8 mouse cellular contexts compared by ENCODE assay signal in the genomic region with DNA sequence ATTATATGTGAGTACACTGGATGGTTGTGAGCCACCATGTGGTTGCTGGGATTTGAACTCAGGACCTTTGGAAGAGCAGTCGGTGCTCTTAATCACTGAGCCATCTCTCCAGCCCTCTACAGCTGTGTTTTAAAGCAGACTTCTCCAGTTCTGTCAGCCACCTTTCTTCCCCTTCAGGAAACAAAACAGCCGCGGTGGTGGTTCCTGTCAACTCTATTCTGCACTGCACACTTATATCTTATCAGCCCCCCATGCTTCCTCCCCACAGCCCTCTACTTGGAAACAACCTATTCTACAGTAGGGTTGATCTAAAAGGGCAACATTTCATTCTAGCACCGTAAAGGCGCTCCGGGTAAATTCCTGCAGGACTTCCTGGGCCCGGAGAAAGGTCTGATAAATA. TPM values are rescaled to one million over a fixed set of nuclear protein-coding genes. Genes with fewer than 3 reads are reported as not detected.
A peak's percentile ranks its signal among the peaks of the same experiment; 100 is the strongest.
DNase-seq lines count a peak whose midpoint lies in the region; ATAC-seq and TF ChIP-seq lines count a peak whose summit lies in the region.

No protein-coding gene starts in this region.

- H3K4me2 ChIP-seq in CH12.LX (ENCODE audit: insufficient read depth, low read depth, poor library complexity, severe bottlenecking) = no peak overlapping the region
- H3K4me2 ChIP-seq in liver, embryonic 16.5 days (ENCODE audit: low read depth, low read length) = peak overlapping the region; percentile 77

- peaks cover 0 to 6% of the 10 kb centered on the region in 2 experiments; a peak in 1 of 4 replicates for H3K4me1 ChIP-seq in CH12.LX (ENCODE audit: control insufficient read depth in 1 of 2, insufficient read depth in 2 of 2)
- H3K4me1 ChIP-seq in hindbrain, embryonic 10.5 days (replicated peaks) = no peaks in the 10 kb centered on the region; the same call in 1 of the 2 replicates
- H3K4me1 ChIP-seq in liver, embryonic 16.5 days (ENCODE audit: control insufficient read depth, low read depth, low read length) = peaks cover 7% of the 10 kb centered on the region

- H3K27ac ChIP-seq in gastrocnemius, adult 2 months = peak overlapping the region; percentile 84; the same call in 1 of the 2 replicates
- no peak overlapping the region for H3K27ac ChIP-seq in CH12.LX (ENCODE audit: insufficient read depth, low read depth)
- peak overlapping the region; percentile 89 for H3K27ac ChIP-seq in hindbrain, embryonic 10.5 days
- no peak overlapping the region for H3K27ac ChIP-seq in liver, embryonic 16.5 days (ENCODE audit: low read length)

- H3K9me3 ChIP-seq in CH12.LX (replicated peaks; ENCODE audit: low read length) = peaks cover 4% of the 10 kb centered on the region
- no peaks in the 10 kb centered on the region for H3K9me3 ChIP-seq in hindbrain, embryonic 10.5 days
- no peaks in the 10 kb centered on the region for H3K9me3 ChIP-seq in liver, embryonic 16.5 days (replicated peaks; ENCODE audit: control insufficient read depth, low read length)

- intact Hi-C loops in gastrocnemius, adult 2 months (cut with DNase I) = loop anchor here (5.0 kb wide), 1 partner anchor 75 kb away; the partner anchor contains the start of gene Rccd1
- intact Hi-C loops in gastrocnemius, postnatal 14 days (cut with DNase I; ENCODE audit: low total_unique reads) = no loop called here

- peaks cover 9% of the 10 kb centered on the region for H3K27me3 ChIP-seq in CH12.LX (replicated peaks)
- no peaks in the 10 kb centered on the region for H3K27me3 ChIP-seq in hindbrain, embryonic 10.5 days (ENCODE audit: insufficient read depth, poor library complexity, severe bottlenecking)
- H3K27me3 ChIP-seq in liver, embryonic 16.5 days (ENCODE audit: control insufficient read depth, insufficient read depth, low read depth, low read length) = no peaks in the 10 kb centered on the region

- peak overlapping the region; percentile 90 for H3K4me3 ChIP-seq in gastrocnemius, adult 2 months
- no peak overlapping the region for H3K4me3 ChIP-seq in CH12.LX (replicated peaks in 1 of 3; ENCODE audit: low read depth in 2 of 3, low read length in 2 of 3, poor library complexity in 1 of 3)
- H3K4me3 ChIP-seq in hindbrain, embryonic 10.5 days = peak overlapping the region; percentile 61
- peak overlapping the region; percentile 76 for H3K4me3 ChIP-seq in liver, embryonic 16.5 days (ENCODE audit: low read depth, low read length)

- TF ChIP-seq RAD21 in CH12.LX (IDR thresholded peaks at IDR 0.05; ENCODE audit: low read depth, low read length) = no peak

- in situ Hi-C loops in CH12.LX (cut with MboI; ENCODE audit: low pct_ligation_motif_present, low pct_unique_long_range_greater_than_20kb, low sequenced_read_pairs) = no loop called here

- H3K36me3 ChIP-seq in CH12.LX (replicated peaks in 1 of 2; ENCODE audit: control insufficient read depth in 1 of 2, insufficient read depth in 1 of 2, low read length in 1 of 2) = no peaks in the 10 kb centered on the region
- no peaks in the 10 kb centered on the region for H3K36me3 ChIP-seq in hindbrain, embryonic 10.5 days
- no peaks in the 10 kb centered on the region for H3K36me3 ChIP-seq in liver, embryonic 16.5 days (ENCODE audit: control insufficient read depth, insufficient read depth)

- TF ChIP-seq CTCF in gastrocnemius, adult 2 months (IDR thresholded peaks at IDR 0.05) = no peak
- TF ChIP-seq CTCF in CH12.LX (conservative IDR thresholded peaks at IDR 0.05 in 1 of 2, IDR thresholded peaks at IDR 0.05 in 1 of 2; ENCODE audit: low read depth in 2 of 2, low read length in 2 of 2) = no peak

- no peaks in the 10 kb centered on the region for H3K79me2 ChIP-seq in CH12.LX (replicated peaks; ENCODE audit: control insufficient read depth, extremely low read depth, insufficient read depth, poor library complexity, severe bottlenecking)

- WGBS in hindbrain, embryonic 10.5 days = 66% methylated on average over 7 of the region's 7 CpGs
- 16% methylated on average over 7 of the region's 7 CpGs for WGBS in liver, embryonic 16.5 days (ENCODE audit: insufficient replicate concordance)

- no peak for DNase-seq in gastrocnemius, adult 2 months
- no peak for DNase-seq in gastrocnemius, postnatal 14 days
- DNase-seq in CH12.LX (ENCODE audit: extremely low read depth) = no peak
- DNase-seq in hindbrain, embryonic 10.5 days (ENCODE audit: low spot score) = no peak
- DNase-seq in embryo, embryonic 11 days = no peak
- no peak for DNase-seq in cerebellum, adult 18-20 months
- DNase-seq in right cerebral cortex, postnatal 36 days (ENCODE audit: low spot score in 2 of 2) = no peak

- ATAC-seq in liver, embryonic 16.5 days (ENCODE audit: low read depth) = no peak

- H3K9ac ChIP-seq in CH12.LX (ENCODE audit: insufficient read depth, low read depth) = no peak overlapping the region
- H3K9ac ChIP-seq in liver, embryonic 16.5 days (ENCODE audit: low read depth, low read length) = no peak overlapping the region

- dilution Hi-C loops in CH12.LX (cut with MboI; ENCODE audit: extremely low pct_ligation_motif_present, extremely low pct_unique_long_range_greater_than_20kb, low sequenced_read_pairs) = no loop called here

- no peak for TF ChIP-seq EP300 in CH12.LX (IDR thresholded peaks at IDR 0.05; ENCODE audit: low read length)

- TF ChIP-seq POLR2A in CH12.LX (IDR thresholded peaks at IDR 0.05; ENCODE audit: low read depth, low read length) = no peak

TF ChIP-seq in CH12.LX, 34 proteins besides CTCF, POLR2A, EP300 and RAD21:
- no peak for TF ChIP-seq USF1 (IDR thresholded peaks at IDR 0.05; ENCODE audit: low read depth, low read length)
- TF ChIP-seq ZKSCAN1 (IDR thresholded peaks at IDR 0.05; ENCODE audit: borderline replicate concordance, low read depth, low read length) = no peak
- TF ChIP-seq TCF12 (IDR thresholded peaks at IDR 0.05; ENCODE audit: low read depth, low read length) = no peak
- no peak for TF ChIP-seq IRF4 (IDR thresholded peaks at IDR 0.05; ENCODE audit: low read depth, low read length)
- 0 out of 2 replicates have a peak, but pooled peaks have one; percentile 2 for TF ChIP-seq NELFE (IDR thresholded peaks at IDR 0.05; ENCODE audit: low read depth, low read length)

RNA-seq across cellular contexts. Expression of gene Ttll13, which starts 0.7 kb away (rescaled TPM):
- total RNA-seq in gastrocnemius, adult 2 months (2021) = under 1 TPM in 1 of 2 experiments, not detected in 1; 0.15 TPM
- under 1 TPM; 0.20 to 0.33 TPM for total RNA-seq in gastrocnemius, postnatal 14 days (2021)
- total RNA-seq in CH12.LX (2012; rRNA removed) (0.59 TPM in 2 replicates), CH12.LX (2014; rRNA removed) (not detected in 2 replicates)
- 0.55 TPM in 1 of 2 replicates, not detected in the other for polyA plus RNA-seq in CH12.LX (2012; ENCODE audit: insufficient read length, low read depth)
- polyA plus RNA-seq in hindbrain, embryonic 10.5 days (2016; fragmentation: Nextera tagmentation; extraction: Ambion mirVana) = 0.70 and 0.98 TPM in 2 replicates
- polyA plus RNA-seq in liver, embryonic 16.5 days (2015; fragmentation: Nextera tagmentation; extraction: Ambion mirVana) = 0.16 and 0.42 TPM in 2 replicates

RNA-seq across cellular contexts. Expression of gene Ngrn, which starts 14.2 kb away (rescaled TPM):
- total RNA-seq in gastrocnemius, adult 2 months (2021) = 10 to 100 TPM; 19.8 to 25.0 TPM
- 10 to 100 TPM; 20.6 to 21.5 TPM for total RNA-seq in gastrocnemius, postnatal 14 days (2021)
- total RNA-seq in CH12.LX (2012; rRNA removed) (32.1 and 33.3 TPM in 2 replicates), CH12.LX (2014; rRNA removed) (43.2 and 45.6 TPM in 2 replicates)
- polyA plus RNA-seq in CH12.LX (2012; ENCODE audit: insufficient read length, low read depth) = 28.3 and 30.9 TPM in 2 replicates
- polyA plus RNA-seq in hindbrain, embryonic 10.5 days (2016; fragmentation: Nextera tagmentation; extraction: Ambion mirVana) = 40.4 and 47.4 TPM in 2 replicates
- 26.3 and 27.7 TPM in 2 replicates for polyA plus RNA-seq in liver, embryonic 16.5 days (2015; fragmentation: Nextera tagmentation; extraction: Ambion mirVana)

RNA-seq across cellular contexts. Expression of gene Gdpgp1, which starts 14.2 kb away (rescaled TPM):
- under 1 TPM; 0.79 to 0.86 TPM for total RNA-seq in gastrocnemius, adult 2 months (2021)
- total RNA-seq in gastrocnemius, postnatal 14 days (2021) = 1 to 10 TPM; 1.1 to 1.5 TPM
- total RNA-seq in CH12.LX (2012; rRNA removed) (3.6 and 4.2 TPM in 2 replicates), CH12.LX (2014; rRNA removed) (1.9 and 2.0 TPM in 2 replicates)
- 2.9 and 3.0 TPM in 2 replicates for polyA plus RNA-seq in CH12.LX (2012; ENCODE audit: insufficient read length, low read depth)
- polyA plus RNA-seq in hindbrain, embryonic 10.5 days (2016; fragmentation: Nextera tagmentation; extraction: Ambion mirVana) = 6.2 and 6.5 TPM in 2 replicates
- polyA plus RNA-seq in liver, embryonic 16.5 days (2015; fragmentation: Nextera tagmentation; extraction: Ambion mirVana) = 1.5 and 1.7 TPM in 2 replicates

RNA-seq across cellular contexts. Expression of gene Cib1, which starts 14.2 kb away (rescaled TPM):
- 1 to 10 TPM; 5.6 to 9.0 TPM for total RNA-seq in gastrocnemius, adult 2 months (2021)
- total RNA-seq in gastrocnemius, postnatal 14 days (2021) = 10 to 100 TPM in 1 of 2 experiments, 1 to 10 TPM in 1; 9.4 to 11.3 TPM
- total RNA-seq in CH12.LX (2012; rRNA removed) (69.6 and 73.1 TPM in 2 replicates), CH12.LX (2014; rRNA removed) (29.1 and 29.5 TPM in 2 replicates)
- polyA plus RNA-seq in CH12.LX (2012; ENCODE audit: insufficient read length, low read depth) = 48.1 and 51.8 TPM in 2 replicates
- 74.8 and 79.6 TPM in 2 replicates for polyA plus RNA-seq in hindbrain, embryonic 10.5 days (2016; fragmentation: Nextera tagmentation; extraction: Ambion mirVana)
- polyA plus RNA-seq in liver, embryonic 16.5 days (2015; fragmentation: Nextera tagmentation; extraction: Ambion mirVana) = 76.4 and 77.0 TPM in 2 replicates

RNA-seq across cellular contexts. Expression of gene Vps33b, which starts 22.6 kb away (rescaled TPM):
- total RNA-seq in gastrocnemius, adult 2 months (2021) = 1 to 10 TPM; 2.9 to 3.3 TPM
- total RNA-seq in gastrocnemius, postnatal 14 days (2021) = 1 to 10 TPM; 3.0 to 3.7 TPM
- total RNA-seq in CH12.LX (2012; rRNA removed) (20.6 and 23.2 TPM in 2 replicates), CH12.LX (2014; rRNA removed) (15.5 and 15.8 TPM in 2 replicates)
- 16.6 and 20.4 TPM in 2 replicates for polyA plus RNA-seq in CH12.LX (2012; ENCODE audit: insufficient read length, low read depth)
- polyA plus RNA-seq in hindbrain, embryonic 10.5 days (2016; fragmentation: Nextera tagmentation; extraction: Ambion mirVana) = 16.6 and 19.6 TPM in 2 replicates
- 4.3 and 5.0 TPM in 2 replicates for polyA plus RNA-seq in liver, embryonic 16.5 days (2015; fragmentation: Nextera tagmentation; extraction: Ambion mirVana)

Comparison
In these comparisons a context has a peak if more than half of its experiments do, and no peak if none do; other contexts are left out.
1. H3K27ac ChIP-seq: peak in gastrocnemius, adult 2 months (single experiment) and hindbrain, embryonic 10.5 days (single experiment); none in CH12.LX (single experiment) and liver, embryonic 16.5 days (single experiment).
2. H3K4me3 ChIP-seq: peak in gastrocnemius, adult 2 months (single experiment), hindbrain, embryonic 10.5 days (single experiment) and liver, embryonic 16.5 days (single experiment); none in CH12.LX (0 of 3).